Mouse (Mus musculus) cerebellum, adult 11 months (tissue): ENCODE data around the gene Lmntd1.
A peak's percentile ranks its signal among the peaks of the same experiment; 100 is the strongest.

Experiments
- DNase-seq: peaks from one replicate; pipeline ENCODE4 v3.0.0; 2022

The Lmntd1 gene

DNA sequence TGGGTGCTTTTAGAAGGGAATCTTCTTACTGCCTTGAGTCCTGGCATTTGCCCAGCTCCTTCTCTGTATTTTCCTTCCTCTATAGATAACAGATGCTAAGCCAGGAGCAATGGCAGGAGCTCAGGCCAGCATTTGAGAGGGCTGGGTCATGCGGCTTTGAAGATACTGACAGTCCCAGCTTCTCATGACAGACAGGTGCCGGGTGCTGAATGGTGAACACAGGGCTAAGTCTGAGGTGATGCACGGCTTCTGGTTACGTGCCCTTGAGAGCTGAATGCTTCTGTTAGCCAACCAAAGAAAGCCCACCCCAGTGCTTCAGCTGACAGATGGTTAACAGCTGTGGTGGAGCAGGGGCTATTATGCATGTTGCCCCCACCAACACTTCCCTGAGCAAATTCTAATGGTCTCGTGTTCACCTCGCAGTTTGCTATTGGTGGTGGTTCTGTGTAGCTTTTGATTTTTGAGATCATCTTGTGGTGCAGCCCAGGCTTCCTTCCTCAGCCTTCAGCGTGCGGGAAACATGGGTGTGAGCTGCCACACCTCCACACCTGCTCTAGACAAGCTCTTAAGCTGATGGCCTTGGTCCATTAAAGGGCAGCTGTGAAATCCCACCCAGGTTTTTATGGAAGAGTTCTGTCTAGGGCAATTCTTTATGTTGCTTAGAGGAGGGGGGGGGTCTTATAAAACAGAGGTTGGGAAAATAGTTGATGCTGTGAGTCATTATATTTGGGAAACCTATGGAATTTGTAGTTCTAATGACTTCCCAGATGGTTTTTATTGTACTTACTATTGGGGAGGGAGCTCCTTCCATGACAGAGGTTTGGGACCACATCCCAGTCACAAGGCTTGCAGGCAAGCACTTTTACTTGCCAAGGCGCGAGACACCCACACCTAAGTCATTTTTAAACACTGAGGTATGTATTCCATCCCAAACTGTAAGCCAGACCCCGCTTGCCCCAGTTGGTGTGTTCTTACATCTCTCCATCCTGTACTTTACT, 181.1 kb downstream of the Lmntd1 start:
- no peak for DNase-seq

DNA sequence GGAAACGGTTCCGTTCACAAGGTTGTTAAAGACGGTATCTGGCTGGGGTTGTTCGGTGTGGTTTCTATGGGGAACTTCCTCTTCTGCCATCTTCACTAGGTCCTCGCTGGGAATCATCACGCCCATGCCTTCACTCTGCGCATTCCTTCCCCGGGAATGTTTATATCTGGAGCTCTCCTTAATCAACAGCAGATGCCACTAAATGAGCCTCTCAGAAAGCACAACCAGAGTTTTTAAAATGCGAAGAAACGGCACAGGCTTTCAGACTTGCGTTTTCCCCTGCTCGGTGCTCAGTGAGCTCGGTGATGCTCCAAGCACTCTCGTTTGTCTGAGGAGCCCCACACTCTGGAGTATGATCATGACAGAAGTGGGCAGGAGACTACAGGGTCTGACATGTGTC, 182.4 kb downstream of the Lmntd1 start:
- no peak for DNase-seq

- no peak for DNase-seq
Observed at GRCm38 (mm10) chr6:145427411-145427810, 186.7 kb downstream of the Lmntd1 start.

DNA sequence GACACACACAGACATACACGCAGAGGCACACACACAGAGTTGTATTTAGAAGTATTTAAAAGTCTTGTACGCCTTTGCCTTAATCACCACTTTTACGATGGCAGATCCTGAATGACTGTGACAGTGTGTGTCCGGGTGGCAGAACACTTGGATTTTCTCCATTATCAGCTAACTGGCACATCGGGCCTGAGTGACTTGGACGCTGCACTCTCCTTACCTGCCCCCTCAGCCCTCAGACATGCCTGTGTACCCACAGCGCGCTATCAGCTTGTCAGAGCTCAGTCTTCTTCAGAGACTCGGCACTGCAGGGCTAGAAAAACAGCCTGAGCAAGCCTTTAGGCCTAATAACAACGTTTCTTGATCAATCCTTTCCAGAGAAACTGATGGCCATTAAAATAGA, 187.6 kb downstream of the Lmntd1 start:
- DNase-seq, result no peak

DNA sequence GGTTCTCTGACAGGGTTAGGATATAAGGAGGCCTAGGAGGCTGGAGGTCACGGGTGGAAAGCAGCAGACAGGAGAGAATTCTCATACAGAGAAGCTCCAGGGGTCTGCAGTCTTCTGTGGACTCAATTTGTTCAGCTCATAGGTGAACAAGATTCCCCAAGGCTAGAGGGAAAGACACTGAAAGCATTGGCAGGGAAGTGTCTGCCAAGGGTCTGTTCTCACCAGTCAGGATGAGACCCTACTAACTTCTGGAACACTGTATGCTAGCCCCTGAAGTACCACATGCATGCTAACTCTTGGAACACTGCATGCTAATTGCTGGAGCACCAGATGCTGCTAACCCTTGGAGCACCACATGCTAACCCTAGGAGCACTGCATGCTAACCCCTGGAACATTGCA, 190.0 kb downstream of the Lmntd1 start:
- DNase-seq, result no peak

DNA sequence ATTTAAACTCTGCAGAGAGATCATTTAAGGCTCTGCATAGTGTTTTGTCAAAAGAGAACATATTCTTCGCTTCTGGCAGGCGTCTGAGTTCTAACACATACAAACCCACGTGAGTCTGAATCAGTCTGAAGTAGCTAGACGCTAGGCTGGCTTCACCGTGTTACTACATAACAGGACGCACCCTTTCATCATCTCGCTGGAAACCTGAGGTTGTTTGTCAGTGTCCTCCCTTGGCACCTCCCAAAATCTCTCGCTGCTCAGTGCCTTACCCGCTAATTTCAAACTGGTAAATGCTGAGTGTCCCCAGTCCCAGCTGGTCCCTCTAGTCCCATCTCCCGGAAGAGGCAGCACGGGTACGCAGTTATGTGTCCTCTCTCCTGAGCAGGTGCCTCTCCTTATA, 190.6 kb downstream of the Lmntd1 start:
- no peak for DNase-seq

GRCm38 (mm10) chr6:145421666-145422065, 192.5 kb downstream of the Lmntd1 start:
- DNase-seq, result no peak

DNA sequence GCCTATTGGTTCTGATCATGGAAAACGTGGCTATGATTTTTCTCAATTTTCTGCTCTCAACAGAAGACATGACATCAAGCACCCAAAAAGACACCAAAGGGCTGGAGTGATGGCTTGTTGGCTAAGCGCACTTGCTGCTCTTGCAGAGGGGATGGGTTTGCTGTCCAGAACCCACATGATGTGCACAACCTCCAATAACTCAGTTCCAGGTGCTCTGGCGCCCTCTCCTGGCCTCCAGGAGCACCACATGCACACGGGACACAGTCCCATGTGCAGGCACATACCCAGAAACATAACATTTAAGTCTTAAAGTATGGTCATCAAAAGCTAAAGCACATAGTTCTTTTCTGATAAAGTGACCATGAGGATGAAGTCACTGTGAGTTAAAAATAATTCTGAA, 193.7 kb downstream of the Lmntd1 start:
- DNase-seq, result no peak

- DNase-seq, result no peak
Observed at GRCm38 (mm10) chr6:145418856-145419255, 195.3 kb downstream of the Lmntd1 start.

- DNase-seq, result no peak
Observed at GRCm38 (mm10) chr6:145417720-145418440, 196.2 kb downstream of the Lmntd1 start.

- DNase-seq, result peak; percentile 12
Observed at GRCm38 (mm10) chr6:145417014-145417719, 197.0 kb downstream of the Lmntd1 start.

GRCm38 (mm10) chr6:145404369-145405051, 209.6 kb downstream of the Lmntd1 start:
- no peak for DNase-seq

DNA sequence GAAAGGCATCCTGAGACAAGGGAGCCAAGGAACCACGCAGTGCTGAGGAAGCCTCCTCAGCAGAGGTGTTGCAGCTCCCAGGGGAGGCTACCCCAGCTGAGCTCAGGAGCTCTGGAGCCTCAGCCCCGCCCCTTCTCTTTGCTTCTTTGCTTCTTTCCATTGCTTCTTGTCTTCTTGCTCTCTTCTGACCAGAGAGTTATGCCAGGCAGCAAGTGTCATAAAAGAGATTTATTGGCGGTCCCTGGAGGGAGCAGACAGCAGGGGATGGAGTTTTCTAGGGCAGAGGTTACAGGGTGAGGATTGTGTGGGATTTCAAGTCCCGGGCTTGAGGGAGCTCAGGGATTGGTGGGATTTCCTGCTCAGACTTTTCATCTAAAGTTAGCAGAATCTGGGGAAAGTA, 213.0 kb downstream of the Lmntd1 start:
- no peak for DNase-seq

DNA sequence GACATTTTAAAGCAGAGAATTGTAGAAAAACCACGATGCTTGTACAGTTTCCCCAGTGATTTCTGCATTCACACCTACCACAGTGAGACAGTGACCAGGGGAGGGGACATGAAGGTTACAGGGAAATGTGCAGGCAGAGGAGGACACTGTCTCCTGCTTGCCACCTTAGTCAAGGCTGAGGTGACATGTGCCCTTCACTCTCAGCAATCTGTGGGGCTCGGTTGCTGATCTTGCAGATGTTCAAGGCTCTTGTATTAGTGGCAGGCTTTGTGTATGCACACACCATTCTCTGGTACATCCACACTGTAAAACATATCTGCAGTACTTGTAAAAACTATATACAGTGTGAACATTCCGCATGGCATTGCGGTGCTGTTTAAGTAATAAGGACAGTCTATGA, 216.2 kb downstream of the Lmntd1 start:
- DNase-seq, result no peak

DNA sequence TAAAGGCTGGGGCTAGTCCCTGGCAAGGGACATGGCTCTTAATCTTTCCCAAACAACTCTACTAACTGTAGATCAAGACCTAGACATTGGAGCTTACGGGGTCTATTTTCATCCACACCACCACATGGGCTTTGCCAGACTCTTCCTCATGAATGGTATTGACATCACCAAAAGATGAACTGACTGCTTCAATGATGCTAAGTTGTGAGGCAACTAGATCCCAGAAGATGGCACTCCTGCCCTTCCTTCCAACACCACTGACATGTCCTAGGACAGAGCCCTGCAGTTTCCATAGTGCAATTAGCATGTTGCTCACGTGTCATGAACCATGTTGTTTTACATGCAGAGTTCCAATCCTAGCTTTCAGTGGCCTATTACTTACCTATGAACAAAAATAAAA, 217.6 kb downstream of the Lmntd1 start:
- DNase-seq, result no peak

- DNase-seq, result no peak
Observed at GRCm38 (mm10) chr6:145390421-145390820, 223.7 kb downstream of the Lmntd1 start.

- DNase-seq, result no peak
Observed at GRCm38 (mm10) chr6:145389904-145390303, 224.2 kb downstream of the Lmntd1 start.

DNA sequence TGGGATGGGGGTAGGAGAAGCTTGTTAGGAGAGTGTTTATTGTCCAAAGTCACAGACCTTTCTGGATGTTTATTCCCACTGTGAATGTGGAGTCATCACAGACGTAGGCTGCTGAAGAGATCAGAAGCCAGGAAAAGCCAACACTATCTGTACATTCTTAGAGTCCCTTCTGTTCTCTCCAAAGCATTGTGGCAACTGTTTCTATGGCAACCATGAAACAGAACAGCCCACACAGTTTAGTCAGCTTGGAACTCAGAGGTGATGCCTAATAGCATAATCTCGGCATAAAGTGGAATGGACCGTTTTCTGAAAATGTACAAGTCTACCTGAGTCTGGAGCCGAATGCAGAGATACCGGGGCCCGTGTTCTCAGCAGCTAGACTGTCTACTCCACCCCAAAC, 226.7 kb downstream of the Lmntd1 start:
- no peak for DNase-seq

GRCm38 (mm10) chr6:145382586-145383380, 231.3 kb downstream of the Lmntd1 start:
- DNase-seq, result no peak

- DNase-seq, result no peak
Observed at GRCm38 (mm10) chr6:145380961-145381360, 233.2 kb downstream of the Lmntd1 start.

- no peak for DNase-seq
Observed at GRCm38 (mm10) chr6:145379175-145379574, 234.9 kb downstream of the Lmntd1 start.

DNA sequence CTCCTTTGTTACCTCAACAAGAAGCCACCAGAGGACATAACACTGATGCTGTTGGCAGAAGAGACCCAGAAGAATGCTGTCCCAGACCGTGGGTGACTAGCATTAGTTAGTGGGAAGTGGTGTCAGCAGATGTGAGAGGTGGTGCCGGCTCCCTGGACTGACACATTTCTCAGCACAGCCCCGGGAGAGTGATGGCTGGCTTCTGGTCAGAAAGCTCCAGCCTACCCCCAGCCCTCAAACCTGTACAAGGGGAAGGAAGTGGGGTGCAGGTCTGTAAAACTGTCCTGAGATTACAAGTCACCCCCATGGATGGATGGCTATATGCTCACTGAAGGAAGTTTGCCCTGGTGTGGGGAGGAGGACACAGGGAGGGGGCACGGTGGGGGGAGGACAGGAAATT, 235.4 kb downstream of the Lmntd1 start:
- no peak for DNase-seq
